Mouse (Mus musculus): ENCODE data around the gene Adcyap1r1. TPM values are rescaled to one million over a fixed set of nuclear protein-coding genes. Genes with fewer than 3 reads are reported as not detected.

The Adcyap1r1 gene
- polyA plus RNA-seq, 1 experiment from 2014 or later, result 9.7 TPM

DNA sequence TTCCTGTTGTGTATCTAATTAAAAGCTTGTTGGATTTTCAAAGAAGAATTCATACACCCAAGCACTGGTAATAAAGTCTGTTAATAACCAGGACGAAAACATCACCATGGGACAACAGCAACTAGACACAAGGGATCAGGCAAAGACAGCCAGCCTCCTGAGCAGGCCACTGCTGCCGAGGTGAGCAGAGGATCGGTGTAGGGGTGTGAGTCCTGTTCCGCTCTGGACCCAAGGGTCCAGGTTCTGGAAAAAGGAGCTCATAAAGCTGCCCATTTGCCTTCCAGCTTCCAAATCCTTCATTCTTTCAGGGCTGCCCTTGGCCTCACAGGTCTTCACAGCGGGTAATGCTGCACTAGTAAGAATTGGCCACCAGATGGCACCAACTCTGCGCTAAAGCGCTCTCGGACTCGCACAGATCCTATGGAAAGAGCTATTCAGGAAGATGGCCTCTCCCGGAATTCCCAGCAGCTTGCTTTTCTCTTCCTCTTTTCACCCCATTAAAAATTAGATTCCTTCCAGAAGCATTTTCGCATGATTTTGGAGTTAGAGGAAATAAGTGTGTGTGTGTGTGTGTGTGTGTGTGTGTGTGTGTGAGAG lies 67.9 kb downstream of the Adcyap1r1 start:
- H3K4me3 ChIP-seq (ENCODE audit: low read depth, low read length), result no peak overlapping the region
- H3K4me2 ChIP-seq (ENCODE audit: low read length), result peak overlapping the region; percentile 21; the same call in 1 of the 2 replicates
- no peak overlapping the region for H3K27ac ChIP-seq (ENCODE audit: low read depth)
- no peaks in the 10 kb centered on the region for H3K27me3 ChIP-seq (replicated peaks; ENCODE audit: control insufficient read depth, insufficient read depth, low read length)
- DNase-seq (ENCODE audit: low spot score) (peak; percentile 86), ATAC-seq (replicated peaks; ENCODE audit: low FRiP score, low TSS enrichment, low read depth) (peak; percentile 92)
- H3K36me3 ChIP-seq (ENCODE audit: control insufficient read depth, insufficient read depth, low read length), result no peaks in the 10 kb centered on the region
- no peak overlapping the region for H3K9ac ChIP-seq (ENCODE audit: low read length)
- no peaks in the 10 kb centered on the region for H3K4me1 ChIP-seq (replicated peaks; ENCODE audit: control insufficient read depth, insufficient read depth, low read length)
- WGBS, result 16% methylated on average over 11 of the region's 11 CpGs
- no peaks in the 10 kb centered on the region for H3K9me3 ChIP-seq (ENCODE audit: control insufficient read depth, low read length)

DNA sequence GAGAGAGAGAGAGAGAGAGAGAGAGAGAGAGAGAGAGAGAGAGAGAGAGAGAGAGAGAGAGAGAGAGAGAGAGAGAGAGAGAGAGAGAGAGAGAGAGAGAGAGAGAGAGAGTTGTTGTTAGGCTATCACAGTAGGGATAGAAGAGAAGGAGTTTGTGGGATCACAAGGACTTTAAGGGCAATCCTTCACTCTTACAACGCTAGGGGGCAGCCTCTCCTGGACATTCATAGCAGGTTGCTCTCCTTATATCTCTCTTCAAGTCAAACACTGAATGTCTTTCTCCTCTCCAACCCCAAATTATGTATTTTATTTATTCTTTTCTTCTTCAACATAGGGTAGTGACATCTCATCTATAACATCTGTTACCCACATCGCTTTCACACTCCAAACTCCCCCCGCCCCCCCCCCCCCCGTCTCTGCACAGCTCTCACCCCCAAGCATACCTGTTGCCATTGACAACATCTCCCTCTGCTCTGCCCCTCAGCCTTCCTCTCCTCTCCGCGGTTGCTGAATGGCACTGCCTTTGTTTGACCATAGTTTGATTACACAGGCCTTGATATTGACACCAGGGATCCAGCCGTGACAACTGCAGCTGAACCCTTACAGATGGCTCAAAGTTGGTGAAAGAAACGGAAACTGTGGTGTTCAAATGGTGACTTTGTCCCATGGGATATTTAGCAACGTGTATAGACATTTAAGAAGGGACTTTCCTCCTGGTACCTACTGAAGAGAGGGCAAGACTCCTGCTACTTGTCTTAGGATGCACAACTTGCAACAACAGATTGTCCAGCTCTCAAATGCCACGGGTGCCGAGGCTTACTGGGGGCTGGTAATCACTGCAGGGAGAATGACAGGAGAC lies 68.7 kb downstream of the Adcyap1r1 start:
- H3K36me3 ChIP-seq (ENCODE audit: control insufficient read depth, insufficient read depth, low read length), result no peaks in the 10 kb centered on the region
- WGBS, result 60% methylated on average over 10 of the region's 11 CpGs
- no peaks in the 10 kb centered on the region for H3K9me3 ChIP-seq (ENCODE audit: control insufficient read depth, low read length)
- no peaks in the 10 kb centered on the region for H3K4me1 ChIP-seq (replicated peaks; ENCODE audit: control insufficient read depth, insufficient read depth, low read length)
- DNase-seq (ENCODE audit: low spot score), result peak; percentile 66
- H3K4me3 ChIP-seq (ENCODE audit: low read depth, low read length), result no peak overlapping the region
- H3K4me2 ChIP-seq (ENCODE audit: low read length), result peak overlapping the region; percentile 21; the same call in 1 of the 2 replicates
- H3K27ac ChIP-seq (ENCODE audit: low read depth), result no peak overlapping the region
- no peak overlapping the region for H3K9ac ChIP-seq (ENCODE audit: low read length)
- H3K27me3 ChIP-seq (replicated peaks; ENCODE audit: control insufficient read depth, insufficient read depth, low read length), result no peaks in the 10 kb centered on the region
- ATAC-seq (replicated peaks; ENCODE audit: low FRiP score, low TSS enrichment, low read depth), result peak; percentile 82; the same call in 1 of the 2 replicates

DNA sequence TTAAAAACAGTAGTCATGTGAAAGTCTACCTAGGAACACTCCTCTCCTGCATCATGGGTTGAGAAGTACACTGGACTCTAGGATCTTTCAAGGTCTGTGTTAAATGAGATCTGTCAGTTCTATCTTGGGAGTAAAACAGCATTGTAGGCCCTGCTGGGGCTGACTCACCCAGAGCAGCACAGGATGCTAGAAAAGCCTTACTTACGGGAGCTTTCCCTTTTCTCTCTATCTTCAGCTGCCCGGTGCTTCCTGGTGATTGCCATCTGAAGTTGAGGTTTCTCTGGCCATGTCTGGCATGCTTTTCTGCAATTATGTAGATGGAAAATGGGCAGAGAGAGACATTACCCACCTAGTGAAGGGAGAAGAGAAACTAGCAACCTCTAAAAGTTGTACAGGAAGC lies 84.7 kb downstream of the Adcyap1r1 start:
- H3K36me3 ChIP-seq (ENCODE audit: control insufficient read depth, insufficient read depth, low read length), result no peaks in the 10 kb centered on the region
- no peak for ATAC-seq (replicated peaks; ENCODE audit: low FRiP score, low TSS enrichment, low read depth)

DNA sequence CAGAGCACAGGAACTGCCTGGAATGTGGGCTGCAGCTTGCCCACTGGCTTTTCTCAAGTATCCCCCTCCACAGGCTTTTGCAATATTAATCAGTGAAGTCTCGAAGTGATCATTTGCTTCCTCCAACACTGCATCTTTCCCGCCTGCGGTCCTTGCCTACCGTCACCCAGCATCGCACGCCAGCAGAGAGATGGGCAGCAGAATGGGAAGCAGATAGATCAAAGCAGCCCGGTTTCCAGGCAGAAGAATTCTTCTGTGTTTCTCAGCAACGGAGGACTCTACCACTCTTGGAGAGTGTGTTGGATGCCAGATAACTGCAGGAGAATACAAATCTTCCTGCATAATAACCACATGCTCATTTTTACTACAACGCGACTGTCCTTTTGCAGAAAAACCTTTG lies 87.4 kb downstream of the Adcyap1r1 start:
- Histone ChIP-seq H3K27me3 (replicated peaks; ENCODE audit: control insufficient read depth, insufficient read depth, low read length) (no peaks in the 10 kb centered on the region), H3K9me3 (ENCODE audit: control insufficient read depth, low read length) (no peaks in the 10 kb centered on the region), H3K4me1 (replicated peaks; ENCODE audit: control insufficient read depth, insufficient read depth, low read length) (no peaks in the 10 kb centered on the region), H3K4me3 (ENCODE audit: low read depth, low read length) (no peak overlapping the region), H3K4me2 (ENCODE audit: low read length) (no peak overlapping the region), H3K36me3 (ENCODE audit: control insufficient read depth, insufficient read depth, low read length) (no peaks in the 10 kb centered on the region), H3K9ac (ENCODE audit: low read length) (no peak overlapping the region), H3K27ac (ENCODE audit: low read depth) (no peak overlapping the region)
- WGBS, result 65% methylated on average over 10 of the region's 10 CpGs
- no peak for ATAC-seq (replicated peaks; ENCODE audit: low FRiP score, low TSS enrichment, low read depth)
- DNase-seq (ENCODE audit: low spot score), result no peak

More for the DNA sequence above, 84.7 kb downstream of the Adcyap1r1 start:
- no peak for DNase-seq (ENCODE audit: low spot score)
- WGBS, result 76% methylated on average over 2 of the region's 2 CpGs
- Histone ChIP-seq H3K4me2 (ENCODE audit: low read length) (no peak overlapping the region), H3K9me3 (ENCODE audit: control insufficient read depth, low read length) (no peaks in the 10 kb centered on the region), H3K4me1 (replicated peaks; ENCODE audit: control insufficient read depth, insufficient read depth, low read length) (no peaks in the 10 kb centered on the region), H3K9ac (ENCODE audit: low read length) (no peak overlapping the region), H3K27me3 (replicated peaks; ENCODE audit: control insufficient read depth, insufficient read depth, low read length) (no peaks in the 10 kb centered on the region), H3K27ac (ENCODE audit: low read depth) (no peak overlapping the region), H3K4me3 (ENCODE audit: low read depth, low read length) (no peak overlapping the region)

DNA sequence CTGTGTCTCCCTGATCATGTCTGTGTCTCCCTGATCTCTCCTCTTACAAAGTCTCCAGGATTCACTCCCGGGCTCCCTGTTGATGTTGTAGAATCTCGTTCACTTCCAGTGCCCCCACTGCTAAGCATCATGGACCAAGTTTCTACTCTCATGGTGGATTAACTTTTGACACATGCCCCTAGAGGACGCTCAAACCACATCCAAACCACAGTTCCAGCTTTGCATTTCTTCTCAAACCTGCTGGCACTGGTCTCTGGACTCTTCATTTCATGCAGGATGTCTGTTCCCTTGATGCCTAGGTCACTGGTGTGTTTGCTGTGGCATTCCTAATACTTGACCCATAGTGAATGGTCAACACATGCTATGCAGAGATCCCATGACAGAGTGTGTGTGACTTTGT lies 90.6 kb downstream of the Adcyap1r1 start:
- no peak overlapping the region for H3K27ac ChIP-seq (ENCODE audit: low read depth)
- WGBS, result 57% methylated on average over 3 of the region's 3 CpGs
- no peaks in the 10 kb centered on the region for H3K27me3 ChIP-seq (replicated peaks; ENCODE audit: control insufficient read depth, insufficient read depth, low read length)
- no peak overlapping the region for H3K9ac ChIP-seq (ENCODE audit: low read length)
- no peaks in the 10 kb centered on the region for H3K9me3 ChIP-seq (ENCODE audit: control insufficient read depth, low read length)
- no peak for ATAC-seq (replicated peaks; ENCODE audit: low FRiP score, low TSS enrichment, low read depth)
- no peaks in the 10 kb centered on the region for H3K4me1 ChIP-seq (replicated peaks; ENCODE audit: control insufficient read depth, insufficient read depth, low read length)
- no peaks in the 10 kb centered on the region for H3K36me3 ChIP-seq (ENCODE audit: control insufficient read depth, insufficient read depth, low read length)
- no peak overlapping the region for H3K4me2 ChIP-seq (ENCODE audit: low read length)
- DNase-seq (ENCODE audit: low spot score), result no peak
- H3K4me3 ChIP-seq (ENCODE audit: low read depth, low read length), result no peak overlapping the region

- Histone ChIP-seq H3K9ac (ENCODE audit: low read length) (no peak overlapping the region), H3K36me3 (ENCODE audit: control insufficient read depth, insufficient read depth, low read length) (no peaks in the 10 kb centered on the region), H3K4me2 (ENCODE audit: low read length) (no peak overlapping the region), H3K4me3 (ENCODE audit: low read depth, low read length) (no peak overlapping the region), H3K9me3 (ENCODE audit: control insufficient read depth, low read length) (no peaks in the 10 kb centered on the region), H3K27me3 (replicated peaks; ENCODE audit: control insufficient read depth, insufficient read depth, low read length) (no peaks in the 10 kb centered on the region), H3K4me1 (replicated peaks; ENCODE audit: control insufficient read depth, insufficient read depth, low read length) (no peaks in the 10 kb centered on the region), H3K27ac (ENCODE audit: low read depth) (no peak overlapping the region)
- WGBS, result 89% methylated on average over 4 of the region's 4 CpGs
- ATAC-seq (replicated peaks; ENCODE audit: low FRiP score, low TSS enrichment, low read depth) (no peak), DNase-seq (ENCODE audit: low spot score) (no peak)
Measured at GRCm38 (mm10) chr6:55543345-55543744, 91.6 kb downstream of the Adcyap1r1 start.

DNA sequence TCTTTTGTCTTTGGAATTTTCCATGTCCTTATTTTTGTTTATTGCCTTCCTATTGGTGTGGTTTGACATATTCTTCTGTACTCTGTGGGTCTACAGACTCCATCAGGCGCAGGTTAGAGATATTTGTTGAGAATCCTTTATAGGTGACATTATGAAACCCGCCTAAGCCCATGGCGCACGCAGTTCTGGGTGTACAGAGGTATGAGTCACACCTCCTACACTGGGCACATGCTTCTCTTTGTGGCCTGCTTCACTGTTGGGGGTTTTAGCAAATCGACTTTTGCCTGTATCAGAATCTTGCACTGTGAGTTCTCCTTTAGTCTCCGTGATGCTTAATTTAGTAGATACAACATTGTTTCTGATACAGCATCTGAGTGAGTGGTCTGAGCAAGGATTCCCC lies 97.4 kb downstream of the Adcyap1r1 start:
- H3K9me3 ChIP-seq (ENCODE audit: control insufficient read depth, low read length), result no peaks in the 10 kb centered on the region
- H3K36me3 ChIP-seq (ENCODE audit: control insufficient read depth, insufficient read depth, low read length), result no peaks in the 10 kb centered on the region
- no peaks in the 10 kb centered on the region for H3K4me1 ChIP-seq (replicated peaks; ENCODE audit: control insufficient read depth, insufficient read depth, low read length)
- DNase-seq (ENCODE audit: low spot score) (no peak), ATAC-seq (replicated peaks; ENCODE audit: low FRiP score, low TSS enrichment, low read depth) (no peak)
- no peak overlapping the region for H3K27ac ChIP-seq (ENCODE audit: low read depth)
- WGBS, result 88% methylated on average over 6 of the region's 6 CpGs
- H3K4me2 ChIP-seq (ENCODE audit: low read length), result no peak overlapping the region
- H3K9ac ChIP-seq (ENCODE audit: low read length), result no peak overlapping the region
- H3K4me3 ChIP-seq (ENCODE audit: low read depth, low read length), result no peak overlapping the region
- no peaks in the 10 kb centered on the region for H3K27me3 ChIP-seq (replicated peaks; ENCODE audit: control insufficient read depth, insufficient read depth, low read length)

GRCm38 (mm10) chr6:55550926-55551325 lies 99.1 kb downstream of the Adcyap1r1 start:
- Histone ChIP-seq H3K4me2 (ENCODE audit: low read length) (no peak overlapping the region), H3K9me3 (ENCODE audit: control insufficient read depth, low read length) (no peaks in the 10 kb centered on the region), H3K36me3 (ENCODE audit: control insufficient read depth, insufficient read depth, low read length) (no peaks in the 10 kb centered on the region), H3K27ac (ENCODE audit: low read depth) (no peak overlapping the region), H3K9ac (ENCODE audit: low read length) (no peak overlapping the region), H3K4me1 (replicated peaks; ENCODE audit: control insufficient read depth, insufficient read depth, low read length) (no peaks in the 10 kb centered on the region), H3K4me3 (ENCODE audit: low read depth, low read length) (no peak overlapping the region), H3K27me3 (replicated peaks; ENCODE audit: control insufficient read depth, insufficient read depth, low read length) (no peaks in the 10 kb centered on the region)
- DNase-seq (ENCODE audit: low spot score) (no peak), ATAC-seq (replicated peaks; ENCODE audit: low FRiP score, low TSS enrichment, low read depth) (no peak)
- WGBS, result 41% methylated on average over 13 of the region's 13 CpGs

All from intestine, embryonic 14.5 days (tissue).